30 mouse cellular contexts compared by ENCODE assay signal in genomic region chr19:28227526-28227925, GRCm38 (mm10).
A peak's percentile ranks its signal among the peaks of the same experiment; 100 is the strongest.
DNase-seq lines count a peak whose midpoint lies in the region; ATAC-seq and TF ChIP-seq lines count a peak whose summit lies in the region.
"Had no signal": no experiment of that assay in that cellular context is flagged by ENCODE, and none has a peak within 500 bp of the region (broad histone marks: within the 10 kb centered on the region; RNA-seq: fewer than 3 reads in every experiment).

No protein-coding gene starts in this region.

- no peaks in the 10 kb centered on the region for H3K36me3 ChIP-seq in forebrain, postnatal 0 days (ENCODE audit: insufficient read depth)
- no peaks in the 10 kb centered on the region for H3K36me3 ChIP-seq in forebrain, embryonic 16.5 days (ENCODE audit: control insufficient read depth, insufficient read depth)
- no peaks in the 10 kb centered on the region for H3K36me3 ChIP-seq in embryonic facial prominence, embryonic 12.5 days
- H3K36me3 ChIP-seq in limb, embryonic 11.5 days (ENCODE audit: control insufficient read depth, insufficient read depth, low read length) = no peaks in the 10 kb centered on the region
- H3K36me3 ChIP-seq: heart, embryonic 12.5 days; hindbrain, embryonic 13.5 days; limb, embryonic 13.5 days; lung, embryonic 15.5 days; midbrain, embryonic 12.5 days; neural tube, embryonic 15.5 days had no signal

- H3K4me3 ChIP-seq in forebrain, postnatal 0 days (ENCODE audit: low read depth, low read length) = no peak overlapping the region
- H3K4me3 ChIP-seq in forebrain, embryonic 16.5 days (replicated peaks; ENCODE audit: low read length) = no peak overlapping the region
- H3K4me3 ChIP-seq in embryonic facial prominence, embryonic 12.5 days = no peak overlapping the region
- no peak overlapping the region for H3K4me3 ChIP-seq in limb, embryonic 11.5 days (ENCODE audit: low read depth, low read length)
- H3K4me3 ChIP-seq: erythroblast, embryonic 14.5 days; forebrain, embryonic 13.5 days; heart, adult 2 months; heart, embryonic 12.5 days; hindbrain, embryonic 13.5 days; limb, embryonic 13.5 days; lung, embryonic 15.5 days; midbrain, embryonic 12.5 days; neural tube, embryonic 15.5 days had no signal

- H3K4me2 ChIP-seq in forebrain, postnatal 0 days (ENCODE audit: low read depth) = no peak overlapping the region
- no peak overlapping the region for H3K4me2 ChIP-seq in forebrain, embryonic 16.5 days (ENCODE audit: low read length)
- H3K4me2 ChIP-seq in embryonic facial prominence, embryonic 12.5 days (replicated peaks) = no peak overlapping the region
- no peak overlapping the region for H3K4me2 ChIP-seq in limb, embryonic 11.5 days (ENCODE audit: low read depth, severe bottlenecking)
- H3K4me2 ChIP-seq: forebrain, embryonic 13.5 days; heart, embryonic 12.5 days; hindbrain, embryonic 13.5 days; limb, embryonic 13.5 days; liver, embryonic 11.5 days; lung, embryonic 15.5 days; midbrain, embryonic 12.5 days; neural tube, embryonic 15.5 days had no signal

- no peaks in the 10 kb centered on the region for H3K4me1 ChIP-seq in forebrain, postnatal 0 days (ENCODE audit: insufficient read depth)
- H3K4me1 ChIP-seq in forebrain, embryonic 16.5 days (replicated peaks; ENCODE audit: control insufficient read depth, insufficient read depth, low read length) = no peaks in the 10 kb centered on the region; the same call in 1 of the 2 replicates
- no peaks in the 10 kb centered on the region for H3K4me1 ChIP-seq in embryonic facial prominence, embryonic 12.5 days
- H3K4me1 ChIP-seq in limb, embryonic 11.5 days (ENCODE audit: control insufficient read depth, insufficient read depth, low read length) = no peaks in the 10 kb centered on the region
- H3K4me1 ChIP-seq: heart, embryonic 12.5 days; hindbrain, embryonic 13.5 days; limb, embryonic 13.5 days; lung, embryonic 15.5 days; neural tube, embryonic 15.5 days had no signal

- H3K27me3 ChIP-seq in forebrain, postnatal 0 days (ENCODE audit: insufficient read depth, low read length) = no peaks in the 10 kb centered on the region
- no peaks in the 10 kb centered on the region for H3K27me3 ChIP-seq in forebrain, embryonic 16.5 days (replicated peaks; ENCODE audit: control insufficient read depth, insufficient read depth, low read length)
- H3K27me3 ChIP-seq in embryonic facial prominence, embryonic 12.5 days = no peaks in the 10 kb centered on the region
- H3K27me3 ChIP-seq in limb, embryonic 11.5 days (ENCODE audit: control insufficient read depth, insufficient read depth, low read length) = no peaks in the 10 kb centered on the region
- H3K27me3 ChIP-seq: forebrain, embryonic 13.5 days; heart, embryonic 12.5 days; hindbrain, embryonic 13.5 days; limb, embryonic 13.5 days; lung, embryonic 15.5 days; midbrain, embryonic 12.5 days; neural tube, embryonic 15.5 days had no signal

- peak; percentile 26 for DNase-seq in forebrain, postnatal 0 days
- peak; percentile 5 for DNase-seq in brain, adult 2 months (ENCODE audit: low read depth, low spot score)
- peak; percentile 26 for DNase-seq in limb, embryonic 11.5 days (ENCODE audit: low spot score)
- no peak for DNase-seq in adrenal gland, adult 18-20 months (ENCODE audit: low spot score in 2 of 2)
- no peak for DNase-seq in kidney, adult 11 months
- DNase-seq: adrenal gland, adult 8-10 months; cerebellum, adult 11 months; cerebellum, adult 9-10 months; gastrocnemius, postnatal 10 days; heart, adult 2 months; heart, postnatal 4 days; kidney, postnatal 14 days; layer of hippocampus, adult 9-11 months; right cerebral cortex, adult 18-20 months; spleen, adult 18-20 months; thymus, postnatal 14 days had no signal

- H3K9me3 ChIP-seq in forebrain, postnatal 0 days (ENCODE audit: low read length) = no peaks in the 10 kb centered on the region
- no peaks in the 10 kb centered on the region for H3K9me3 ChIP-seq in forebrain, embryonic 16.5 days (ENCODE audit: control insufficient read depth, low read length)
- H3K9me3 ChIP-seq in embryonic facial prominence, embryonic 12.5 days = no peaks in the 10 kb centered on the region
- H3K9me3 ChIP-seq in limb, embryonic 11.5 days (ENCODE audit: control insufficient read depth, low read length) = no peaks in the 10 kb centered on the region
- H3K9me3 ChIP-seq: forebrain, embryonic 13.5 days; heart, embryonic 12.5 days; hindbrain, embryonic 13.5 days; limb, embryonic 13.5 days; lung, embryonic 15.5 days; midbrain, embryonic 12.5 days; neural tube, embryonic 15.5 days had no signal

- no peak overlapping the region for H3K9ac ChIP-seq in forebrain, postnatal 0 days
- H3K9ac ChIP-seq in forebrain, embryonic 16.5 days (replicated peaks; ENCODE audit: low read depth, low read length) = no peak overlapping the region
- H3K9ac ChIP-seq in embryonic facial prominence, embryonic 12.5 days = no peak overlapping the region
- no peak overlapping the region for H3K9ac ChIP-seq in limb, embryonic 11.5 days (ENCODE audit: low read length)
- H3K9ac ChIP-seq: forebrain, embryonic 13.5 days; heart, embryonic 12.5 days; hindbrain, embryonic 13.5 days; limb, embryonic 13.5 days; lung, embryonic 15.5 days; midbrain, embryonic 12.5 days; neural tube, embryonic 15.5 days had no signal

- no peak for TF ChIP-seq CTCF in forebrain, postnatal 0 days (IDR thresholded peaks at IDR 0.05; ENCODE audit: low read depth)

- WGBS in forebrain, postnatal 0 days = 31% methylated on average over 10 of the region's 10 CpGs
- 22% methylated on average over 10 of the region's 10 CpGs for WGBS in forebrain, embryonic 16.5 days
- 58% methylated on average over 10 of the region's 10 CpGs for WGBS in embryonic facial prominence, embryonic 12.5 days
- WGBS in limb, embryonic 11.5 days = 62% methylated on average over 10 of the region's 10 CpGs

- no peak for ATAC-seq in forebrain, postnatal 0 days
- ATAC-seq in forebrain, embryonic 16.5 days = no peak
- ATAC-seq in embryonic facial prominence, embryonic 12.5 days (ENCODE audit: insufficient number of reproducible peaks, insufficient read depth, low FRiP score, low TSS enrichment) = no peak
- ATAC-seq in limb, embryonic 11.5 days (ENCODE audit: insufficient number of reproducible peaks, low FRiP score, low TSS enrichment, low read depth) = no peak
- ATAC-seq: activated CD4-positive, CD25-positive, alpha-beta regulatory T cell, adult 4 months; CD4-positive, CD25-positive, alpha-beta regulatory T cell, adult 4 months; forebrain, embryonic 13.5 days; intestine, postnatal 0 days had no signal

- no peak overlapping the region for H3K27ac ChIP-seq in forebrain, postnatal 0 days (ENCODE audit: low read depth, low read length)
- H3K27ac ChIP-seq in forebrain, embryonic 16.5 days (ENCODE audit: low read length) = no peak overlapping the region
- peak overlapping the region; percentile 52 for H3K27ac ChIP-seq in embryonic facial prominence, embryonic 12.5 days
- no peak overlapping the region for H3K27ac ChIP-seq in limb, embryonic 11.5 days (replicated peaks; ENCODE audit: low read depth, low read length)
- H3K27ac ChIP-seq: forebrain, embryonic 13.5 days; heart, adult 2 months; hindbrain, embryonic 13.5 days; limb, embryonic 13.5 days; lung, embryonic 15.5 days; midbrain, embryonic 12.5 days; neural tube, embryonic 15.5 days had no signal

Comparison
In these comparisons a context has a peak if more than half of its experiments do, and no peak if none do; other contexts are left out.
1. DNase-seq: peak in forebrain, postnatal 0 days (single experiment), brain, adult 2 months (single experiment) and limb, embryonic 11.5 days (single experiment); none in adrenal gland, adult 18-20 months (0 of 2) and kidney, adult 11 months (single experiment).